Mouse (Mus musculus) embryonic facial prominence, embryonic 15.5 days (tissue): ENCODE measurements at regions not wholly inside any gene's neighbourhood (a gene's known extent, or its start where the extent isn't known, plus 50 kb on each side); places are given as distances from the start of the nearest gene placed in this dataset.

ENCODE experiments used
- ATAC-seq: fragments of 200-750 bp; cut with Nextera tagmentation; 2 replicates; pipeline ENCODE4 v1.8.0; 2017; ENCODE audit warnings: low read depth, moderate TSS enrichment; ENCODE audit not compliant: insufficient number of reproducible peaks, low FRiP score, low TSS enrichment
- H3K27ac ChIP-seq: fragments of 300-500 bp; sonication (generic); replicated peaks from 2 replicates; pipeline ENCODE4 v1.5.1; 2015; ENCODE audit warnings: mild to moderate bottlenecking, inconsistent platforms
- H3K27me3 ChIP-seq: fragments of 300-500 bp; sonication (generic); 2 replicates; pipeline ENCODE4 v1.6.1; 2015; ENCODE audit warnings: inconsistent platforms
- H3K36me3 ChIP-seq: fragments of 300-500 bp; sonication (generic); 2 replicates; pipeline ENCODE4 v1.6.1; 2015; ENCODE audit warnings: mild to moderate bottlenecking, inconsistent platforms
- H3K4me1 ChIP-seq: fragments of 300-500 bp; sonication (generic); 2 replicates; pipeline ENCODE4 v1.6.1; 2015; ENCODE audit warnings: inconsistent platforms
- H3K4me2 ChIP-seq: fragments of 300-500 bp; sonication (generic); replicated peaks from 2 replicates; pipeline ENCODE4 v1.6.1; 2015; ENCODE audit warnings: mild to moderate bottlenecking, inconsistent platforms
- H3K4me3 ChIP-seq: fragments of 300-500 bp; sonication (generic); replicated peaks from 2 replicates; pipeline ENCODE4 v1.5.1; 2015; ENCODE audit warnings: mild to moderate bottlenecking, inconsistent platforms
- H3K9ac ChIP-seq: fragments of 300-500 bp; sonication (generic); 2 replicates; pipeline ENCODE4 v1.6.1; 2015; ENCODE audit warnings: inconsistent platforms
- H3K9me3 ChIP-seq: fragments of 300-500 bp; sonication (generic); replicated peaks from 2 replicates; pipeline ENCODE4 v1.6.1; 2016; ENCODE audit warnings: inconsistent platforms
- WGBS: fragments of 180-500 bp; shearing (Covaris S2); methylation state at CpG from one replicate; pipeline ENCODE4 v1.1.7; 2015; 5-methylcytosine and 5-hydroxymethylcytosine counted together

DNA sequence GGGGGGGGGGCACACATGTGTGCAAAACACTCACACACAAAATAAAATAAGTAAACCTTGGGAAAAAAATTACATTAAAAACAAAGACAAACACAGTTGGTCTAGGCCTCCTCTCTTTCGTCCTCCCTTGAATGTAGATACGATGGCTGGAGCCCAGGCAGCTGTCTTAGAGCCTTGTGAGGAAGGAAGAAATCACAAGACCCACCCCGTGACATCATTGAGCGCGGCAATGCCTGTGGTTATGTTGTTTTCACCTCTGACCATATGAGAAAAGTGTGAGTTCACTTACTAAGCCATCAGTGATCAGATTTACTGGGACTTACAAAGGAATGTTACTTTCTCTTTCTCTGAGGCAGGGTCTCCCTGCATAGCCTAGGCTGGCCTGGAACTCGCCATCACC is 64.8 kb upstream of the Slc6a6 start:
- H3K9me3 ChIP-seq = no peaks in the 10 kb centered on the region
- WGBS = 83% methylated on average over 6 of the region's 6 CpGs
- H3K4me2 ChIP-seq = no peak overlapping the region

DNA sequence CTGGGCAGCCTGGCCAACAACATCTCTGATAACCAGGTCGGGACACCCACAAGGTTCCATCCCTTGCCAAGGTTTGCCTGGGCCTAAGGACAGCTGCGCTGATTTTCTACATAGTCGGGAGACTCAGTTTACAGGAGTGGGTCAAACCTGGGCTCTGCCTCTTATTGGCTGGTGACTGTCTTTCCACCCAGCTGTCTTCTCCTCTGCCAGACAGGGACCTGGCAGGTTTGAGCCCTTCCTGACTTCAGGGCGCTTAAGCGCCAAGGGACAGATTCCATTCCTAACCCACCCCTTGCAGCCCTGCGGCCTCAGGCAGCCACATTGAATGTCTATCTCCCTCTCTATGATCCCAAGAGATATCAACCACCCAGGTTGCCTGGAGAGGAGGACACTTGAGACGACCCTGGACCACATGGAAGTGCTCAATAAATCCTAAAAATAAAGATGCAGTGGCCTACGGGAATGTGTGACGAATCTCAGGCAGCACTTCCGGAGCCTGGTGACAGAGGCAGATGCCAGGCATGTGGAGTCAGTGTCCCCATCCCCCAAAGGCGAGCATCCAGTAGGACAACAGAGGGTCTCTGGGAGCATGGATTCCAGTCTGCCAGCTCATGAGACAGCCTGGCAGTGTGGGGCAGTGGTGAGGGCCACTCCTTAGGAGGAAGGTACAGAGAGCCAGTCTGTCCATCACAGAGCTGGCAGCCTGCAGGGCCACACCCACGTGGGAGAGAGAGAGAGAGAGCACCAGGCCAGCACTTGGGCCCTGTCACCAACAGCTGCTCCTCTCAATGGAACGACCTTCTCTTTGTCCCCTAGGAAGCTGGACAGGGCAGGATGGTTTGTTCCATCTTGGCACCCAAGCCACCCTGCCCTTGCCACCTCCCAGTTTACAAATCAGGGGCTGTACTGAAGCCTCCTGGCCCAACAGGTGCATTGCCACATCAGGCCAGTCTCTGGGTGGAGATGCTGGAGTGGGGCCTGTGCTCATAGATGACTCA is 63.8 kb upstream of the Slc6a6 start:
- Histone ChIP-seq H3K4me2 (no peak overlapping the region), H3K36me3 (no peaks in the 10 kb centered on the region), H3K27me3 (no peaks in the 10 kb centered on the region), H3K4me3 (no peak overlapping the region), H3K9me3 (no peaks in the 10 kb centered on the region), H3K9ac (no peak overlapping the region), H3K4me1 (peaks cover 33% of the 10 kb centered on the region), H3K27ac (0 out of 2 replicates have a peak overlapping the region, but pooled peaks have one; percentile 2)
- 48% methylated on average over 13 of the region's 13 CpGs for WGBS
- peak; percentile 71 for ATAC-seq

More for the DNA sequence above, 64.8 kb upstream of the Slc6a6 start:
- Histone ChIP-seq H3K27ac (no peak overlapping the region), H3K4me1 (peaks cover 33% of the 10 kb centered on the region), H3K9ac (no peak overlapping the region), H3K27me3 (no peaks in the 10 kb centered on the region), H3K4me3 (no peak overlapping the region), H3K36me3 (no peaks in the 10 kb centered on the region)
- ATAC-seq = no peak

DNA sequence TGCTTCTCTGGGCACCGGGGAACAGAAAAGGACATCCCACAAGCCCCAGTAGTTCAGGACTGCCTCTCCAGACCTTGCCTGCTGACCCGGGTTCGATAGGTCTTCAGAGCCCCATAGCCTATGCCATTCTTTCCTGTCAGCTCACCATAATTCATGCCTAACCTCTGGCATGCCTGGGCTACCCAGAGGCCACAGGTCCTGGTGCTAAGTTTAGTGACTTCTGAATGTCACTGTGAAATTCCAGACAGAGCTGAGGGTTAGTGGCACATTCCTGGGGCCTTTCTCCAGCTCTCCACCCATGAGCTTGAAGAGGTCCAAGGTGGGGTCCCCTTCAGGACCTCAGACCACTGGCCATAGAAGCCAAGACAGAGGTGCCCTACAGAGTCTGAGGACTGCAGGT is 62.4 kb upstream of the Slc6a6 start:
- H3K4me3 ChIP-seq = no peak overlapping the region
- H3K27me3 ChIP-seq = no peaks in the 10 kb centered on the region
- H3K27ac ChIP-seq = no peak overlapping the region
- no peak for ATAC-seq
- 95% methylated on average over 3 of the region's 3 CpGs for WGBS
- no peak overlapping the region for H3K4me2 ChIP-seq
- H3K4me1 ChIP-seq = peaks cover 23% of the 10 kb centered on the region
- no peaks in the 10 kb centered on the region for H3K36me3 ChIP-seq
- no peaks in the 10 kb centered on the region for H3K9me3 ChIP-seq
- no peak overlapping the region for H3K9ac ChIP-seq

DNA sequence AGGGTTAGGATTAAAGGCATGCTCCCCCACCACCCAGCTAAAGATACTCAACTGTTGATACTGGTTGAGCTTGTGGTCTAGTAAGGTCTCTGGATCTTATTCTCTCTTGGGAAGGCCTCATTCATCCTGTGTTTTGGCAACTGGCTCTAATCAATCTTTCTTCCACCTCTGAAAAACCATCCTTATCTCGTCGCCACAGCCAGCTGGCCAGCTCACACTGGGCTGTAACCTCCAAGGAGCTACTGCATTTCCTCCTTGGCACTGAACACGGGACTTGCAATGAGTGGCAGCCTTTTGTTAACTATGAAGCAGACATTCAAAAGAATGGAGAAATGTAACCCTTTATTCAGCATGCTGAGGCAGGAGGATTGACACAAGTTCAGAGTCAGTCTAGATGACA is 61.4 kb upstream of the Slc6a6 start:
- no peaks in the 10 kb centered on the region for H3K27me3 ChIP-seq
- no peaks in the 10 kb centered on the region for H3K9me3 ChIP-seq

DNA sequence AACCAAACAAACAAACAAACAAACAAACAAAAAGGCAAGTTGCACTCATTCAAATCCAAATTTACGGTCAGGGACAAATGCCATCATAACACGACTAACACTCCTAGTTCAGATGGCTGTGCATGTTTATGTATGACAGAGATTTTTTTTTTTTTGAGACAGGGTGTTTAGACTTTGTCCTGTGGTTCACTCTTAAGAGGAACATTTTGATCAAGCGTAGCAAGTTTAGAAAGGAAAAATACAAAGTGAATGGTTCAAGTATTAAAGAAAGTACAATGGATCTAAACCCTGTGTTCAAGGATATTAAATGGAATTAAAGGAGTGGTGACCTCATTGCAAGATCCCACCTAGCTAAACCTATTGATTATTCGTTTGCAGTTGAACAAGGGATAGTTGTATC is 60.2 kb upstream of the Slc6a6 start:
- H3K36me3 ChIP-seq = no peaks in the 10 kb centered on the region
- no peak overlapping the region for H3K9ac ChIP-seq
- no peak overlapping the region for H3K4me2 ChIP-seq
- no peaks in the 10 kb centered on the region for H3K27me3 ChIP-seq
- WGBS = 85% methylated on average over 4 of the region's 4 CpGs
- no peak overlapping the region for H3K4me3 ChIP-seq
- no peak overlapping the region for H3K27ac ChIP-seq
- H3K4me1 ChIP-seq = peaks cover 10% of the 10 kb centered on the region
- ATAC-seq = no peak
- H3K9me3 ChIP-seq = no peaks in the 10 kb centered on the region

More for the DNA sequence above, 61.4 kb upstream of the Slc6a6 start:
- no peak for ATAC-seq
- no peak overlapping the region for H3K4me2 ChIP-seq
- H3K27ac ChIP-seq = no peak overlapping the region
- no peaks in the 10 kb centered on the region for H3K36me3 ChIP-seq
- H3K9ac ChIP-seq = no peak overlapping the region
- 73% methylated on average over 3 of the region's 3 CpGs for WGBS
- no peak overlapping the region for H3K4me3 ChIP-seq
- peaks cover 14% of the 10 kb centered on the region for H3K4me1 ChIP-seq

DNA sequence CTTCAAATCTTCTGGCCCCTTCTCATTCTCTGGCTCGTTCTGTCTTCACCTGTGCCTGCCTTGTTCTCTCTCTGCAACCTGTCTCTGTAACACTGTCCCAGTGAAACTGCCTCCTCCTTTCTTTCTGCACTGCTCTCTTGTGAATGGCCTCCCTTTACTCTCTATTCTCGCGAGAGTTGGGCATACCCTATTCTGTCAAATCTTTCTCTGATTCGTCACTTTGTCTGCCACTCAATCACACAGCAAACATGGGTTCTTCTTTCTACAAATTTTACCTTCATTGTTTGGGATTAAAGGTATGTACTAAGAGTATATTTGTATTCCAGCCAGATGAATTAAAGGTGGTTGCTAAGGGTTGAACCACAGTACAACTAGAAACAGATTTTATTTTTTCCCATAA is 54.6 kb upstream of the Slc6a6 start:
- H3K27ac ChIP-seq = no peak overlapping the region
- no peaks in the 10 kb centered on the region for H3K9me3 ChIP-seq
- no peak overlapping the region for H3K4me3 ChIP-seq
- no peak for ATAC-seq
- H3K27me3 ChIP-seq = no peaks in the 10 kb centered on the region
- H3K9ac ChIP-seq = no peak overlapping the region
- H3K4me1 ChIP-seq = no peaks in the 10 kb centered on the region
- WGBS = 91% methylated on average over 4 of the region's 4 CpGs
- H3K36me3 ChIP-seq = no peaks in the 10 kb centered on the region
- no peak overlapping the region for H3K4me2 ChIP-seq

DNA sequence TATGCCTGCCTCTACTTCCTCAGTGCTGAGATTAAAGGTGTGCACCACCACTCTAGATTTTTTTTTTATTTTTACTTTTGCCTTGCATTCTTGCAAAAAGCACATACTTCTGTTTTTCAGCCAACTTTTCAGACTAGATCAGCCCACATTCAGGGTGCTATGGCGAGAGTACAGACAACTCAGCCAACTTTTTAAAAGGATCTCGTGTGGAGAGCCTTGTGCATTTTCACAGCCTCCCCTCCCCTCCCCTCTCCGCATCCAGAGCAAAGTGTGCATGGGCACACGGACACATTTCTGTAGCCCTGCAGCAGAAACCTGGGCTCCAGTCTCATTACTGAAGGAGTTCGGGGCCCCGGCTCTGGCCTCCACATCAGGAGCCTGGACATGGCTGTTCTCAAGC is 52.6 kb upstream of the Slc6a6 start:
- ATAC-seq = no peak
- no peaks in the 10 kb centered on the region for H3K9me3 ChIP-seq
- H3K36me3 ChIP-seq = no peaks in the 10 kb centered on the region
- H3K4me2 ChIP-seq = no peak overlapping the region
- no peak overlapping the region for H3K27ac ChIP-seq
- no peak overlapping the region for H3K9ac ChIP-seq
- no peak overlapping the region for H3K4me3 ChIP-seq
- no peaks in the 10 kb centered on the region for H3K4me1 ChIP-seq
- H3K27me3 ChIP-seq = no peaks in the 10 kb centered on the region
- WGBS = 83% methylated on average over 6 of the region's 6 CpGs
